Mouse (Mus musculus): ENCODE measurements around the gene 4930563M21Rik. TPM values are rescaled to one million over a fixed set of nuclear protein-coding genes. Genes with fewer than 3 reads are reported as not detected.

Gene 4930563M21Rik
- total RNA-seq, 2 experiments from 2014 or later, result not detected

Other genes starting within 250 kb of the 4930563M21Rik start
- 3.4 and 7.2 TPM in 2 replicates for gene Scaper, start 72.4 kb downstream of the 4930563M21Rik start, total RNA-seq (2015; ENCODE audit: low replicate concordance)
- gene Scaper, start 72.4 kb downstream of the 4930563M21Rik start, total RNA-seq (2017; ENCODE audit: low replicate concordance), result 9.1 and 11.8 TPM in 2 replicates
- 7.9 and 9.2 TPM in 2 replicates for gene Rcn2, start 31.3 kb upstream of the 4930563M21Rik start, total RNA-seq (2015; ENCODE audit: low replicate concordance)
- gene Rcn2, start 31.3 kb upstream of the 4930563M21Rik start, total RNA-seq (2017; ENCODE audit: low replicate concordance), result 4.4 and 6.7 TPM in 2 replicates
- 9.2 and 10.5 TPM in 2 replicates for gene Pstpip1, start 79.4 kb upstream of the 4930563M21Rik start, total RNA-seq (2015; ENCODE audit: low replicate concordance)
- gene Pstpip1, start 79.4 kb upstream of the 4930563M21Rik start, total RNA-seq (2017; ENCODE audit: low replicate concordance), result 14.8 and 27.9 TPM in 2 replicates
- 13.7 and 19.3 TPM in 2 replicates for gene Tspan3, start 154.9 kb upstream of the 4930563M21Rik start, total RNA-seq (2015; ENCODE audit: low replicate concordance)
- gene Tspan3, start 154.9 kb upstream of the 4930563M21Rik start, total RNA-seq (2017; ENCODE audit: low replicate concordance), result 2.7 and 3.2 TPM in 2 replicates